Mouse (Mus musculus) intestine, postnatal 0 days (tissue): Measurements from ENCODE around the gene Cmtm4. TPM values are rescaled to one million over a fixed set of nuclear protein-coding genes. Genes with fewer than 3 reads are reported as not detected.
"Not testable (repeated sequence)": the region's sequence is repeated elsewhere in the genome, so short reads cannot be mapped to it uniquely, and the experiment has no call there.

Experiments used
- ATAC-seq: fragments of 200-750 bp; cut with Nextera tagmentation; 2 replicates; pipeline ENCODE4 v1.8.0; 2017; ENCODE audit warnings: mild to moderate bottlenecking, moderate TSS enrichment, moderate library complexity
- H3K27ac ChIP-seq: fragments of 300-500 bp; sonication (generic); 2 replicates; pipeline ENCODE4 v1.5.1; 2014; ENCODE audit warnings: mild to moderate bottlenecking, low read depth, low read length, moderate library complexity
- H3K27me3 ChIP-seq: fragments of 300-500 bp; sonication (generic); replicated peaks from 2 replicates; pipeline ENCODE4 v1.6.1; 2014; ENCODE audit warnings: low read length, mixed read lengths; ENCODE audit not compliant: control insufficient read depth, insufficient read depth
- H3K36me3 ChIP-seq: fragments of 300-500 bp; sonication (generic); 2 replicates; pipeline ENCODE4 v1.6.1; 2014; ENCODE audit warnings: mild to moderate bottlenecking, moderate library complexity; ENCODE audit not compliant: control insufficient read depth, insufficient read depth
- H3K4me1 ChIP-seq: fragments of 300-500 bp; sonication (generic); replicated peaks from 2 replicates; pipeline ENCODE4 v1.6.1; 2014; ENCODE audit warnings: antibody characterized with exemption, low read length, mixed read lengths; ENCODE audit not compliant: control insufficient read depth, insufficient read depth
- H3K4me2 ChIP-seq: fragments of 300-500 bp; sonication (generic); replicated peaks from 2 replicates; pipeline ENCODE4 v1.6.1; 2014; ENCODE audit warnings: low read depth, mild to moderate bottlenecking, moderate library complexity
- H3K4me3 ChIP-seq: fragments of 300-500 bp; sonication (generic); 2 replicates; pipeline ENCODE4 v1.5.1; 2014; ENCODE audit warnings: low read depth, low read length
- H3K9ac ChIP-seq: fragments of 300-500 bp; sonication (generic); 2 replicates; pipeline ENCODE4 v1.6.1; 2014; ENCODE audit warnings: mild to moderate bottlenecking, low read depth, low read length
- H3K9me3 ChIP-seq: fragments of 300-500 bp; sonication (generic); 2 replicates; pipeline ENCODE4 v1.6.1; 2016; ENCODE audit warnings: mixed run types; ENCODE audit not compliant: control insufficient read depth
- CTCF ChIP-seq: sonication (generic); IDR thresholded peaks from 2 replicates; pipeline ENCODE4 v1.5.1; 2016; ENCODE audit warnings: low read depth, mild to moderate bottlenecking, control low read depth, antibody characterized with exemption, moderate library complexity
- WGBS: fragments of 180-500 bp; shearing (Covaris S2); extraction: QIAGEN DNeasy Blood & Tissue Kit; methylation state at CpG from one replicate; pipeline ENCODE4 v1.1.7; 2014; 5-methylcytosine and 5-hydroxymethylcytosine counted together
- polyA plus RNA-seq: library from polyadenylated mRNA; unstranded; fragments of >200 nt; fragmentation: Nextera tagmentation; extraction: Ambion mirVana; gene quantifications from 2 replicates; pipeline ENCODE4 v1.2.1, GENCODE M21; 2015

The Cmtm4 gene
- polyA plus RNA-seq, 1 experiment from 2014 or later = 5.9 TPM

- Histone ChIP-seq H3K27ac (no peak overlapping the region), H3K9me3 (no peaks in the 10 kb centered on the region)
- WGBS = 63% methylated on average over 5 of the region's 5 CpGs
These were observed 61.8 kb downstream of the Cmtm4 start for GRCm38 (mm10) chr8:104333786-104334185.

DNA sequence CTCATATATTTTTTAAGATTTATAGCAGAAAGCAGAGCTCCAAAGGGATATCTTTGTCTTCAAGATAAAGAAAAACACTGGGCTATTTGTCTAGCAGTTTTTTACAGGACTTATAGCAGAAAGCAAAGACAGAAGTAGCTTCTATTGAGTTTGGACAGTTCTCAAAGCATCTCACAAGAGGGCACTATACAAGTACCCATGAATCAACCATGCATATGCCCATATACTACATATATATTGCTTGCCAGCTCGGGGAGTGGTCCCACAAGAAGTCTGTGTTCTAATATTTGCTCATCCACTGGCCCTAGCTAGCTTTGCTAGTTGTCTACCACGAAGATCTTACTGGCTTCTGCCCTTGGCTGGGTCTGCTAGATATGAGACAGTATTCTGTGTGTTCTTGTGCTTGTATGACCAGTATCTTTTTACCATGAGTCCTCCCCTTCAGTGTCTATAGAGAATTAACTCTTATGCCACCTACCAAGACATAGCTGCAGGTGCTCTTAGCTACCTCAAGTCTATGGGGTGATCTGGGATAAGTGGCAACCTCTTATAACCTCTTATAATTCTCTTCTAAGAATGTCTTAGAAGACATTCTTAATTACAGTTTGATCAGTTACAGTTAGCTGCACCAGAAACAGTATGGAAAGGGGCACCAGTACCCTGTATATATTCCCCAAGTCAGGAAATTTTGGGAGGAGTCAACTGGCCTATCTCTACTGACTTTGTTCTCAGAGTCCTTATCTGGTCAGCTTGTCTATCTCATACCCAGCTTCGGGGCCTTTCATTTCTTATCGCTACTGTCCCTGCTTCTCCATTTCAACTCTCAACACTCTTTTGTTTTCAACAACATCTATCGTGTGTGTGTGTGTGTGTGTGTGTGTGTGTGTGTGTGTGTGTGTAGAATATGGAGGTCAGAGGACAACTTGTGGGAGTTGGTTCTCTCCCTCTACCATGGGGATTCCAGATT lies 62.7 kb downstream of the Cmtm4 start:
- no peaks in the 10 kb centered on the region for H3K9me3 ChIP-seq
- ATAC-seq = no peak
- no peaks in the 10 kb centered on the region for H3K4me1 ChIP-seq
- no peaks in the 10 kb centered on the region for H3K36me3 ChIP-seq
- H3K4me3 ChIP-seq = no peak overlapping the region
- no peak overlapping the region for H3K4me2 ChIP-seq
- H3K9ac ChIP-seq = no peak overlapping the region
- peak; percentile 35; the same call in 1 of the 2 replicates for TF ChIP-seq CTCF
- WGBS = 68% methylated on average over 5 of the region's 5 CpGs
- no peak overlapping the region for H3K27ac ChIP-seq
- H3K27me3 ChIP-seq = no peaks in the 10 kb centered on the region

More at GRCm38 (mm10) chr8:104333786-104334185, 61.8 kb downstream of the Cmtm4 start:
- Histone ChIP-seq H3K4me2 (no peak overlapping the region), H3K4me1 (no peaks in the 10 kb centered on the region), H3K27me3 (no peaks in the 10 kb centered on the region), H3K4me3 (no peak overlapping the region), H3K9ac (no peak overlapping the region), H3K36me3 (no peaks in the 10 kb centered on the region)
- no peak for TF ChIP-seq CTCF
- no peak for ATAC-seq

DNA sequence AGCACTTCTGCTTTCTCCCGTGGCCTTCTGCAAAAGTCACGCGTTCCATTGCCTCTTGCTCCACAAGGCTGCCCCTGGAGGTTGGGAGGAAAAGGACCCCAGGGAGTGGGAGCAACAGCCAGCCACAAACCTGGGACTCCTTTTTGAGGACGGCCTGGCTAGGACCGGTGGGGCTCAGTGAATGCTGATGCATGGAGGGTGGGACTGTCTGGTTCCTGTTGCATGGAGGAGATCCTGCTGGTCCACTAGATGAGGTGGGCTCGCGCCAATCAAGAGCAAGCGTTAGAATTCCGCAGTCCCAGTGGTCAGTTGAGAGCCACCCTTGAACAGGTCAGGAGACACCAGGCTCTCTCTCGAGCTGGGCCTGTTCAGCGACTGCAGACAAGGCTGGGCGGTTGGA lies 73.7 kb downstream of the Cmtm4 start, which contains the start of gene Cmtm2b:
Gene Cmtm2b, plus strand, starts transcription at position 301 of the 400 bp plus-strand sequence.
- ATAC-seq, H3K27me3 ChIP-seq: not testable (repeated sequence)
- 85% methylated on average over 12 of the region's 12 CpGs for WGBS

GRCm38 (mm10) chr8:104321267-104321666 lies 74.3 kb downstream of the Cmtm4 start, which contains the start of gene Gm11020:
Gm11020 (plus strand) TSS chr8:104321567.
- not testable (repeated sequence) for H3K9ac ChIP-seq, H3K27me3 ChIP-seq, H3K4me2 ChIP-seq, H3K4me1 ChIP-seq, H3K9me3 ChIP-seq, H3K27ac ChIP-seq, ATAC-seq, H3K4me3 ChIP-seq, H3K36me3 ChIP-seq
- WGBS = 75% methylated on average over 7 of the region's 11 CpGs

More for the DNA sequence above, 73.7 kb downstream of the Cmtm4 start, which contains the start of gene Cmtm2b:
- not testable (repeated sequence) for H3K9me3 ChIP-seq, H3K9ac ChIP-seq, H3K27ac ChIP-seq, H3K4me3 ChIP-seq, H3K4me1 ChIP-seq, H3K36me3 ChIP-seq, H3K4me2 ChIP-seq

DNA sequence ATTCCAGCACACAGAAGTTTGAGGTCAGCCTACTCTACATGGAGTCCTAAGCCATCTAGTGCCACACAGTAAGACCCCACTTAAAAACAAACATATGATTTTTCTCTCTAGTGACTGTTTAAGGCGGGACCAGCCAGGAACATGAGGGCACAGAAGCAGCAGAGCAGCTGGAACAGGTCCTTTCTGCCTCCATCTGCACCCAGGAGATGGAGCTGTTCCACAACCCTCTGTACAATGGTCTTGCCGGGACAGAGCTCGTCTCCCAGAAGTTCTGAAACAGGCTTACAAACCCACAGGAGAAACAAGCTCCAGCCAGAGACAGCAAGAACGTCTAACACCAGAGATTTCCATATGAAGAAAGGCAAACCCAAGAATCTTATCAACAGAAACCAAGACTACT lies 82.3 kb downstream of the Cmtm4 start:
- Histone ChIP-seq H3K9ac (no peak overlapping the region), H3K4me1 (no peaks in the 10 kb centered on the region), H3K27ac (no peak overlapping the region), H3K27me3 (no peaks in the 10 kb centered on the region), H3K4me2 (no peak overlapping the region), H3K4me3 (no peak overlapping the region), H3K9me3 (no peaks in the 10 kb centered on the region), H3K36me3 (no peaks in the 10 kb centered on the region)
- peak; percentile 61 for TF ChIP-seq CTCF
- ATAC-seq = no peak
- 53% methylated on average over 4 of the region's 4 CpGs for WGBS

- H3K4me1 ChIP-seq, H3K27me3 ChIP-seq, H3K4me3 ChIP-seq, H3K9ac ChIP-seq, H3K9me3 ChIP-seq, H3K36me3 ChIP-seq, H3K4me2 ChIP-seq, ATAC-seq, H3K27ac ChIP-seq: not testable (repeated sequence)
- WGBS = 92% methylated on average over 3 of the region's 3 CpGs
These were observed 83.6 kb downstream of the Cmtm4 start for GRCm38 (mm10) chr8:104312023-104312422.

DNA sequence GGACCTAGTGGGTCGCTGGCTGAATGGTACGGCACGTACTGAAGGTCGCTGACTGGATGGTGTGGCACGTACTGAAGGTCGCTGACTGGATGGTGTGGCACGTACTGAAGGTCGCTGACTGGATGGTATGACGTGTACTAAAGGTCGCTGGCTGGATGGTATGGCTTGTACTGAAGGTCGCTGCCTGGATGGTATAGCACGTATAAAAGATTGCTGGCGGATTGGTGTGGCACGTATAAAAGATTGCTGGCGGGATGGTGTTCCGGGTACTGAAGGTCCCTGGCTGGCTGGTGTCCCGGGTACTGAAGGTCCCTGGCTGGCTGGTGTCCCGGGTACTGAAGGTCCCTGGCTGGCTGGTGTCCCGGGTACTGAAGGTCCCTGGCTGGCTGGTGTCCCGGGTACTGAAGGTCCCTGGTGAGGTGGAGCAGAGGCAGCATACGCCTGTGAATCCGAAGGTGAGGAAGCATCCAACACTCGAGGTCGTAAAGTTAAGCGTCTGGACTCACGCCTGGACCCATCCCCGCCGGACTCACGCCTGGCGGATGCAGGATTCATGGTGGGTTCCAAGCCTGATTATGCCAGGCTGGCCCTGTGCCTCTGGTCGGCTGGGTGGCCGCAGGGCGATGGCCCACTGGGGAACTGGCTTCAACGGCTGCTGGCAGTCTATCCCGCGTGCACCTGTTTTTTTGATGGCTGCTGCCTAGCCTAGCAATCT lies 86.0 kb downstream of the Cmtm4 start, which contains the start of the genes Gm45711 and Cmtm1:
Gene Gm45711, minus strand, starts transcription at position 641 of the 715 bp plus-strand sequence.
Gene Cmtm1, minus strand, starts transcription at position 705 of the 715 bp plus-strand sequence.
- WGBS = 89% methylated on average over 35 of the region's 36 CpGs
- H3K4me3 ChIP-seq, ATAC-seq: not testable (repeated sequence)

GRCm38 (mm10) chr8:104308341-104308740 lies 87.3 kb downstream of the Cmtm4 start:
- 29% methylated on average over 6 of the region's 6 CpGs for WGBS
- not testable (repeated sequence) for H3K9me3 ChIP-seq, H3K9ac ChIP-seq, H3K27me3 ChIP-seq, H3K4me1 ChIP-seq, H3K36me3 ChIP-seq, H3K4me2 ChIP-seq, H3K4me3 ChIP-seq, H3K27ac ChIP-seq
- ATAC-seq = 0 out of 2 replicates have a peak, but pooled peaks have one; percentile 31

More for the DNA sequence above, 86.0 kb downstream of the Cmtm4 start, which contains the start of the genes Gm45711 and Cmtm1:
- not testable (repeated sequence) for H3K27ac ChIP-seq, H3K4me1 ChIP-seq, H3K27me3 ChIP-seq, H3K9ac ChIP-seq, H3K4me2 ChIP-seq, H3K36me3 ChIP-seq, H3K9me3 ChIP-seq
